Mouse (Mus musculus): ENCODE data around the gene Tdp2. TPM values are rescaled to one million over a fixed set of nuclear protein-coding genes. Genes with fewer than 3 reads are reported as not detected.

Tdp2 gene
- polyA plus RNA-seq (2012; fragmentation: generic; extraction: Trizol) = 5.4 TPM

- H3K4me2 ChIP-seq (ENCODE audit: low read depth) = peak within 1 kb of the TSS; percentile 84
- H3K36me3 ChIP-seq (ENCODE audit: control insufficient read depth, insufficient read depth) = no peaks in the 10 kb centered on the region
- H3K4me3 ChIP-seq = peak within 1 kb of the TSS; percentile 61
- peak; percentile 79 for TF ChIP-seq POLR2A (IDR thresholded peaks at IDR 0.05; ENCODE audit: insufficient read length, low read depth)
- TF ChIP-seq TCF12 (IDR thresholded peaks at IDR 0.05; ENCODE audit: insufficient read depth, poor library complexity, severe bottlenecking) = no peak
- TF ChIP-seq MAX (IDR thresholded peaks at IDR 0.05; ENCODE audit: low read depth) = no peak
- peak; percentile 85 for TF ChIP-seq E2F4 (IDR thresholded peaks at IDR 0.05; ENCODE audit: insufficient read depth)
- TF ChIP-seq TCF3 (IDR thresholded peaks at IDR 0.05; ENCODE audit: insufficient read length, low read depth) = no peak
- no peak for TF ChIP-seq SRF (IDR thresholded peaks at IDR 0.05; ENCODE audit: control insufficient read depth, insufficient read length, low read depth)
- TF ChIP-seq POLR2AphosphoS2 (IDR thresholded peaks at IDR 0.05; ENCODE audit: insufficient read length, low read depth) = peak; percentile 81
- peak in 1 of 3 experiments; percentile 11 for TF ChIP-seq MYOD1 (IDR thresholded peaks at IDR 0.05; ENCODE audit: control insufficient read depth in 1 of 3, insufficient read length in 2 of 3, low read depth in 2 of 3)
- peak in 1 of 3 experiments; percentile 18 for TF ChIP-seq MYOG (IDR thresholded peaks at IDR 0.05; ENCODE audit: control insufficient read depth in 1 of 3, insufficient read depth in 1 of 3, insufficient read length in 2 of 3, low read depth in 2 of 3)
- TF ChIP-seq REST (IDR thresholded peaks at IDR 0.05; ENCODE audit: insufficient read depth, insufficient read length) = peak; percentile 43
- TF ChIP-seq CEBPB (IDR thresholded peaks at IDR 0.05; ENCODE audit: insufficient read depth, poor library complexity, severe bottlenecking) = no peak
- TF ChIP-seq USF1 (IDR thresholded peaks at IDR 0.05; ENCODE audit: low read depth) = no peak
- peaks cover 54% of the 10 kb centered on the region for H3K79me2 ChIP-seq (ENCODE audit: control insufficient read depth, insufficient read depth)
- no peaks in the 10 kb centered on the region for H3K27me3 ChIP-seq (ENCODE audit: control insufficient read depth, insufficient read depth, insufficient read length)
- peak within 1 kb of the TSS; percentile 4 for H3ac ChIP-seq (ENCODE audit: control insufficient read depth, insufficient read length)
These were observed at the start of gene Tdp2, which contains the start of gene Acot13 for GRCm38 (mm10) chr13:24831353-24832130. TSS of gene Tdp2 (plus strand) at chr13:24831679. TSS of gene Acot13 (minus strand) at chr13:24831540.

DNA sequence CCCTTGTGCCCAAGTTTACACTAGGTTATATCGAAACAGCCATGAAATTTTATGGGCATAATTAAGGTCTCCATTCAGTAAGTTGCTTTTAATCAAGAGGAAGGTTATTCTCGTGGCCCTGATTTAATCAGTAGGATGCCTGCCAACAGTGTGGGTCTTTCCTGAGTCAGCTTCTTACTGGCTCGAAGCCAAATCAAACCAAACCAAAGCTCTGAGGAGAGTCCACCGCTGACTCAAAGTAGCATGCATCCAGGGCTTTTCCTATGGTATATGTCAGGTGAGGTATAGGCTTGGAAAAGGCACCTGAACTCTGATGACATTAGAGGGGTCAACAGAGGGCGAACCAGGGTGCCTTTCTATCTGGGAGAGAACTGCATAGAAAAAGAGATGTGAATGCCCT is 49.6 kb upstream of the Tdp2 start:
- TF ChIP-seq MYOG (IDR thresholded peaks at IDR 0.05; ENCODE audit: control insufficient read depth in 1 of 3, insufficient read depth in 1 of 3, insufficient read length in 2 of 3, low read depth in 2 of 3) = no peak
- TF ChIP-seq MAX (IDR thresholded peaks at IDR 0.05; ENCODE audit: low read depth) = no peak
- no peak for TF ChIP-seq MYOD1 (IDR thresholded peaks at IDR 0.05; ENCODE audit: control insufficient read depth in 1 of 3, insufficient read length in 2 of 3, low read depth in 2 of 3)
- TF ChIP-seq TCF12 (IDR thresholded peaks at IDR 0.05; ENCODE audit: insufficient read depth, poor library complexity, severe bottlenecking) = no peak
- no peak for TF ChIP-seq CEBPB (IDR thresholded peaks at IDR 0.05; ENCODE audit: insufficient read depth, poor library complexity, severe bottlenecking)
- no peak for TF ChIP-seq POLR2A (IDR thresholded peaks at IDR 0.05; ENCODE audit: insufficient read length, low read depth)
- TF ChIP-seq REST (IDR thresholded peaks at IDR 0.05; ENCODE audit: insufficient read depth, insufficient read length) = no peak
- TF ChIP-seq USF1 (IDR thresholded peaks at IDR 0.05; ENCODE audit: low read depth) = no peak
- TF ChIP-seq E2F4 (IDR thresholded peaks at IDR 0.05; ENCODE audit: insufficient read depth) = no peak
- TF ChIP-seq TCF3 (IDR thresholded peaks at IDR 0.05; ENCODE audit: insufficient read length, low read depth) = no peak
- TF ChIP-seq SRF (IDR thresholded peaks at IDR 0.05; ENCODE audit: control insufficient read depth, insufficient read length, low read depth) = no peak
- no peak for TF ChIP-seq POLR2AphosphoS2 (IDR thresholded peaks at IDR 0.05; ENCODE audit: insufficient read length, low read depth)
- no peak overlapping the region for H3ac ChIP-seq (ENCODE audit: control insufficient read depth, insufficient read length)
- H3K27me3 ChIP-seq (ENCODE audit: control insufficient read depth, insufficient read depth, insufficient read length) = no peaks in the 10 kb centered on the region
- H3K4me3 ChIP-seq = no peak overlapping the region
- H3K4me2 ChIP-seq (ENCODE audit: low read depth) = no peak overlapping the region
- no peaks in the 10 kb centered on the region for H3K79me2 ChIP-seq (ENCODE audit: control insufficient read depth, insufficient read depth)
- no peaks in the 10 kb centered on the region for H3K36me3 ChIP-seq (ENCODE audit: control insufficient read depth, insufficient read depth)

GRCm38 (mm10) chr13:24786014-24786490 is 45.4 kb upstream of the Tdp2 start:
- no peaks in the 10 kb centered on the region for H3K27me3 ChIP-seq (ENCODE audit: control insufficient read depth, insufficient read depth, insufficient read length)
- no peak overlapping the region for H3ac ChIP-seq (ENCODE audit: control insufficient read depth, insufficient read length)
- no peak for TF ChIP-seq TCF3 (IDR thresholded peaks at IDR 0.05; ENCODE audit: insufficient read length, low read depth)
- no peak for TF ChIP-seq POLR2AphosphoS2 (IDR thresholded peaks at IDR 0.05; ENCODE audit: insufficient read length, low read depth)
- TF ChIP-seq TCF12 (IDR thresholded peaks at IDR 0.05; ENCODE audit: insufficient read depth, poor library complexity, severe bottlenecking) = no peak
- TF ChIP-seq MAX (IDR thresholded peaks at IDR 0.05; ENCODE audit: low read depth) = no peak
- no peak for TF ChIP-seq CEBPB (IDR thresholded peaks at IDR 0.05; ENCODE audit: insufficient read depth, poor library complexity, severe bottlenecking)
- TF ChIP-seq MYOD1 (IDR thresholded peaks at IDR 0.05; ENCODE audit: control insufficient read depth in 1 of 3, insufficient read length in 2 of 3, low read depth in 2 of 3) = no peak
- TF ChIP-seq REST (IDR thresholded peaks at IDR 0.05; ENCODE audit: insufficient read depth, insufficient read length) = no peak
- TF ChIP-seq USF1 (IDR thresholded peaks at IDR 0.05; ENCODE audit: low read depth) = no peak
- TF ChIP-seq SRF (IDR thresholded peaks at IDR 0.05; ENCODE audit: control insufficient read depth, insufficient read length, low read depth) = no peak
- TF ChIP-seq MYOG (IDR thresholded peaks at IDR 0.05; ENCODE audit: control insufficient read depth in 1 of 3, insufficient read depth in 1 of 3, insufficient read length in 2 of 3, low read depth in 2 of 3) = no peak
- TF ChIP-seq POLR2A (IDR thresholded peaks at IDR 0.05; ENCODE audit: insufficient read length, low read depth) = no peak
- no peak for TF ChIP-seq E2F4 (IDR thresholded peaks at IDR 0.05; ENCODE audit: insufficient read depth)
- H3K79me2 ChIP-seq (ENCODE audit: control insufficient read depth, insufficient read depth) = no peaks in the 10 kb centered on the region
- no peaks in the 10 kb centered on the region for H3K36me3 ChIP-seq (ENCODE audit: control insufficient read depth, insufficient read depth)
- no peak overlapping the region for H3K4me3 ChIP-seq
- H3K4me2 ChIP-seq (ENCODE audit: low read depth) = no peak overlapping the region

- Histone ChIP-seq H3ac (ENCODE audit: control insufficient read depth, insufficient read length) (no peak overlapping the region), H3K27me3 (ENCODE audit: control insufficient read depth, insufficient read depth, insufficient read length) (no peaks in the 10 kb centered on the region), H3K4me3 (no peak overlapping the region), H3K36me3 (ENCODE audit: control insufficient read depth, insufficient read depth) (no peaks in the 10 kb centered on the region), H3K4me2 (ENCODE audit: low read depth) (no peak overlapping the region), H3K79me2 (ENCODE audit: control insufficient read depth, insufficient read depth) (no peaks in the 10 kb centered on the region)
- no peak for TF ChIP-seq MYOD1 (IDR thresholded peaks at IDR 0.05; ENCODE audit: control insufficient read depth in 1 of 3, insufficient read length in 2 of 3, low read depth in 2 of 3)
- no peak for TF ChIP-seq POLR2A (IDR thresholded peaks at IDR 0.05; ENCODE audit: insufficient read length, low read depth)
- TF ChIP-seq POLR2AphosphoS2 (IDR thresholded peaks at IDR 0.05; ENCODE audit: insufficient read length, low read depth) = no peak
- no peak for TF ChIP-seq MAX (IDR thresholded peaks at IDR 0.05; ENCODE audit: low read depth)
- TF ChIP-seq TCF3 (IDR thresholded peaks at IDR 0.05; ENCODE audit: insufficient read length, low read depth) = no peak
- no peak for TF ChIP-seq CEBPB (IDR thresholded peaks at IDR 0.05; ENCODE audit: insufficient read depth, poor library complexity, severe bottlenecking)
- no peak for TF ChIP-seq TCF12 (IDR thresholded peaks at IDR 0.05; ENCODE audit: insufficient read depth, poor library complexity, severe bottlenecking)
These were observed 44.0 kb upstream of the Tdp2 start for GRCm38 (mm10) chr13:24787477-24787876.

Data from myocyte (in vitro differentiated cells).